Comparison of ENCODE assay signal across 26 mouse cellular contexts in the genomic region with DNA sequence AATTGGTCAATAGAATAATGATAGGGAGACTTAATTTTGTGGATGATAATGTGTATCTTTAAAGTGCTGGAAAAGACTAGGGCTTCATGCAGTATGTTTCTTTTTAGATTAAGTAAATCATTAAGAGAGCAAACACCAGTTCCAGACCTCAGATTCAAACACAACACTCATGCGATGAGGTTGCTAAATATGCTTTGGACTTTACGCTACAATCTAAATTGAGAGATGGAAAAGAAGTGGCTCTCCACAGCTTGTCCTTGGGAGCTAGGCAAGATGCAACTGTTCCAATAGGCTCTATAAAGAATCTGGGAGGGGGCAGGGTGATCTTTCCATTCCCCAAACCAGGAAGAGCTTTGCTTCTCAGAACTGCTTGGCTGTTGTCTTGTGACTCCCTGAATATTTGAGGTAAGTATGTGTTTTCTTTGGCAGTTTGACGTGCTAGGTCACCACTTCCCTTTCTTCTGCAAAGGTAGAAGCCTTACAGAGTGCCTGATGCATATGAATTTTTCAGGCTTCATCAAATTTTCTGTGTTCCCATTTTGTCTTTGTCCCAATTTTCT. TPM values are rescaled to one million over a fixed set of nuclear protein-coding genes. Genes with fewer than 3 reads are reported as not detected.
DNase-seq lines count a peak whose midpoint lies in the region; ATAC-seq and TF ChIP-seq lines count a peak whose summit lies in the region.
"Had no signal": no experiment of that assay in that cellular context is flagged by ENCODE, and none has a peak within 500 bp of the region (broad histone marks: within the 10 kb centered on the region; RNA-seq: fewer than 3 reads in every experiment).

No protein-coding gene starts in this region.

- WGBS in intestine, postnatal 0 days = 65% methylated on average over 3 of the region's 3 CpGs
- 86% methylated on average over 3 of the region's 3 CpGs for WGBS in intestine, embryonic 15.5 days
- 65% methylated on average over 3 of the region's 3 CpGs for WGBS in liver, embryonic 15.5 days (ENCODE audit: insufficient replicate concordance)
- 80% methylated on average over 3 of the region's 3 CpGs for WGBS in liver, embryonic 11.5 days

- POLR2A ChIA-PET in Patski (lab: Charles Lee) = interaction anchor here (0.5 kb wide), 1 partner anchor 1284 kb away, joined by 8 read pairs; no protein-coding TSS in a partner anchor

- no peak overlapping the region for H3K4me3 ChIP-seq in intestine, postnatal 0 days (ENCODE audit: low read depth, low read length)
- no peak overlapping the region for H3K4me3 ChIP-seq in intestine, embryonic 15.5 days (replicated peaks)
- H3K4me3 ChIP-seq in liver, embryonic 15.5 days (replicated peaks) = no peak overlapping the region
- no peak overlapping the region for H3K4me3 ChIP-seq in liver, embryonic 11.5 days (ENCODE audit: low read depth, low read length)

- H3K27ac ChIP-seq in intestine, postnatal 0 days (ENCODE audit: low read depth, low read length) = peak overlapping the region; percentile 76
- no peak overlapping the region for H3K27ac ChIP-seq in intestine, embryonic 15.5 days
- no peak overlapping the region for H3K27ac ChIP-seq in liver, embryonic 15.5 days (replicated peaks)
- no peak overlapping the region for H3K27ac ChIP-seq in liver, embryonic 11.5 days (ENCODE audit: low read depth, low read length)
- H3K27ac ChIP-seq: forebrain, embryonic 13.5 days; limb, embryonic 15.5 days; neural tube, embryonic 13.5 days had no signal

- no peaks in the 10 kb centered on the region for H3K36me3 ChIP-seq in intestine, postnatal 0 days (ENCODE audit: control insufficient read depth, insufficient read depth)
- H3K36me3 ChIP-seq in intestine, embryonic 15.5 days = no peaks in the 10 kb centered on the region
- H3K36me3 ChIP-seq in liver, embryonic 15.5 days (replicated peaks) = no peaks in the 10 kb centered on the region
- H3K36me3 ChIP-seq in liver, embryonic 11.5 days (ENCODE audit: control insufficient read depth, insufficient read depth, low read length) = no peaks in the 10 kb centered on the region
- H3K36me3 ChIP-seq: embryonic facial prominence, embryonic 13.5 days; heart, embryonic 10.5 days; hindbrain, embryonic 15.5 days; limb, embryonic 15.5 days; midbrain, embryonic 10.5 days; neural tube, embryonic 13.5 days had no signal

- H3K9ac ChIP-seq in intestine, postnatal 0 days (ENCODE audit: low read depth, low read length) = no peak overlapping the region
- no peak overlapping the region for H3K9ac ChIP-seq in intestine, embryonic 15.5 days
- H3K9ac ChIP-seq in liver, embryonic 15.5 days = no peak overlapping the region
- H3K9ac ChIP-seq in liver, embryonic 11.5 days (ENCODE audit: low read depth, low read length) = no peak overlapping the region
- H3K9ac ChIP-seq: forebrain, embryonic 13.5 days; limb, embryonic 15.5 days had no signal

- CTCF ChIA-PET in Patski (lab: Charles Lee) = interaction anchor here (0.9 kb wide), 1 partner anchor 17 kb away, joined by 3 read pairs; no protein-coding TSS in a partner anchor

- no peak for DNase-seq in liver, embryonic 11.5 days (ENCODE audit: low spot score)
- DNase-seq in Patski (ENCODE audit: low read depth, low spot score) = no peak
- peak; percentile 19 for DNase-seq in yolk sac, embryonic 10.5 days (ENCODE audit: low spot score)
- no peak for DNase-seq in gastrocnemius, postnatal 10 days
- DNase-seq: adrenal gland, postnatal 10 days; cerebellum, adult 8-10 months; cerebellum, postnatal 36 days; embryo, embryonic 11 days; gastrocnemius, adult 2 months; left cerebral cortex, postnatal 4 days; lung, embryonic 14.5 days; retina, postnatal 1 day; right cerebral cortex, postnatal 25 days; thymus, postnatal 14 days had no signal

- ATAC-seq in intestine, postnatal 0 days = no peak
- ATAC-seq in intestine, embryonic 15.5 days = no peak
- ATAC-seq in liver, embryonic 15.5 days (ENCODE audit: insufficient read depth) = no peak
- ATAC-seq in liver, embryonic 11.5 days (replicated peaks; ENCODE audit: low FRiP score) = no peak
- peak; percentile 48 for ATAC-seq in Patski
- ATAC-seq: activated CD4-positive, CD25-positive, alpha-beta regulatory T cell, adult 4 months; CD4-positive, CD25-positive, alpha-beta regulatory T cell, adult 4 months had no signal

- no peaks in the 10 kb centered on the region for H3K27me3 ChIP-seq in intestine, postnatal 0 days (replicated peaks; ENCODE audit: control insufficient read depth, insufficient read depth, low read length)
- no peaks in the 10 kb centered on the region for H3K27me3 ChIP-seq in intestine, embryonic 15.5 days (replicated peaks)
- H3K27me3 ChIP-seq in liver, embryonic 15.5 days = no peaks in the 10 kb centered on the region
- H3K27me3 ChIP-seq in liver, embryonic 11.5 days (replicated peaks; ENCODE audit: control insufficient read depth, insufficient read depth, low read length) = no peaks in the 10 kb centered on the region
- H3K27me3 ChIP-seq in Patski = no peaks in the 10 kb centered on the region
- H3K27me3 ChIP-seq: embryonic facial prominence, embryonic 13.5 days; forebrain, embryonic 13.5 days; hindbrain, embryonic 15.5 days; limb, embryonic 15.5 days; neural tube, embryonic 13.5 days had no signal

- H3K4me2 ChIP-seq in intestine, postnatal 0 days (replicated peaks; ENCODE audit: low read depth) = no peak overlapping the region
- H3K4me2 ChIP-seq in intestine, embryonic 15.5 days (replicated peaks) = no peak overlapping the region
- 0 out of 2 replicates have a peak overlapping the region, but pooled peaks have one; percentile 3 for H3K4me2 ChIP-seq in liver, embryonic 15.5 days
- H3K4me2 ChIP-seq in liver, embryonic 11.5 days = no peak overlapping the region

- no peak for TF ChIP-seq CTCF in intestine, postnatal 0 days (IDR thresholded peaks at IDR 0.05; ENCODE audit: low read depth)
- TF ChIP-seq CTCF in Patski (IDR thresholded peaks at IDR 0.05) = no peak

- no peaks in the 10 kb centered on the region for H3K4me1 ChIP-seq in intestine, postnatal 0 days (replicated peaks; ENCODE audit: control insufficient read depth, insufficient read depth, low read length)
- H3K4me1 ChIP-seq in intestine, embryonic 15.5 days (replicated peaks) = 0 out of 2 replicates have a peak, but pooled peaks cover 8% of the 10 kb centered on the region
- H3K4me1 ChIP-seq in liver, embryonic 15.5 days (replicated peaks) = peaks cover 24% of the 10 kb centered on the region
- H3K4me1 ChIP-seq in liver, embryonic 11.5 days (replicated peaks; ENCODE audit: control insufficient read depth, insufficient read depth, low read length) = peaks cover 4% of the 10 kb centered on the region; the same call in 1 of the 2 replicates

- no peaks in the 10 kb centered on the region for H3K9me3 ChIP-seq in intestine, postnatal 0 days (ENCODE audit: control insufficient read depth)
- H3K9me3 ChIP-seq in intestine, embryonic 15.5 days = no peaks in the 10 kb centered on the region
- no peaks in the 10 kb centered on the region for H3K9me3 ChIP-seq in liver, embryonic 15.5 days (replicated peaks)
- no peaks in the 10 kb centered on the region for H3K9me3 ChIP-seq in liver, embryonic 11.5 days (ENCODE audit: control insufficient read depth, low read length)
- H3K9me3 ChIP-seq: embryonic facial prominence, embryonic 13.5 days; forebrain, embryonic 13.5 days; heart, embryonic 10.5 days; hindbrain, embryonic 15.5 days; limb, embryonic 15.5 days; midbrain, embryonic 10.5 days; neural tube, embryonic 13.5 days had no signal

- in situ Hi-C loops in Patski (cut with MboI; ENCODE audit: low pct_unique_long_range_greater_than_20kb) = no loop called here

RNA-seq across cellular contexts. Expression of gene Ccser2, which starts 1.4 kb away (rescaled TPM):
- 81.8 and 81.9 TPM in 2 replicates for polyA plus RNA-seq in intestine, postnatal 0 days (2015; fragmentation: Nextera tagmentation; extraction: Ambion mirVana)
- 29.4 and 35.1 TPM in 2 replicates for polyA plus RNA-seq in intestine, embryonic 15.5 days (2015; fragmentation: Nextera tagmentation; extraction: Ambion mirVana)
- 6.4 and 6.9 TPM in 2 replicates for polyA plus RNA-seq in liver, embryonic 15.5 days (2015; fragmentation: Nextera tagmentation; extraction: Ambion mirVana)
- 10.7 and 11.1 TPM in 2 replicates for polyA plus RNA-seq in liver, embryonic 11.5 days (2014; fragmentation: Nextera tagmentation; extraction: Ambion mirVana)
- 48.0 TPM for polyA plus RNA-seq in Patski (2021)
- 10 to 100 TPM; 62.3 to 66.3 TPM for total RNA-seq in gastrocnemius, postnatal 10 days (2021)
